Mouse (Mus musculus) left cerebral cortex, postnatal 14 days (tissue): Measurements from ENCODE around the gene Slc39a13. TPM values are rescaled to one million over a fixed set of nuclear protein-coding genes. Genes with fewer than 3 reads are reported as not detected.
"Not testable (repeated sequence)": the region's sequence is repeated elsewhere in the genome, so short reads cannot be mapped to it uniquely, and the experiment has no call there.

Experiments
- DNase-seq, 2 experiments: peaks; one replicate each; pipeline ENCODE4 v3.0.0; 2021 to 2022; ENCODE audit warnings: low spot score in 2 of 2, mixed read lengths in 1 of 2
- intact Hi-C: fragments of 180-260 bp; cut with DNase I; formaldehyde crosslinking; loops from one replicate; pipeline ENCODE4 v1.15.1; 2025
- total RNA-seq, 2 experiments: library from RNA; stranded (reverse); gene quantifications; 2 replicates each; pipeline ENCODE4 v1.2.3; 2021

Gene Slc39a13
- total RNA-seq, 2 experiments from 2014 or later = 26.2 to 32.9 TPM

- intact Hi-C loops = no loop called here
- DNase-seq = no peak
Measured at GRCm38 (mm10) chr2:91044727-91045126, 25.5 kb downstream of the Slc39a13 start.

- no peak for DNase-seq
- intact Hi-C loops = no loop called here
Measured at GRCm38 (mm10) chr2:91042651-91043398, 27.4 kb downstream of the Slc39a13 start.

- intact Hi-C loops = no loop called here
- DNase-seq = no peak
Measured at GRCm38 (mm10) chr2:91041786-91042185, 28.4 kb downstream of the Slc39a13 start.

- intact Hi-C loops = no loop called here
- DNase-seq = no peak
Measured at GRCm38 (mm10) chr2:91035385-91035784, 34.8 kb downstream of the Slc39a13 start, which contains the start of gene Rapsn. Gene Rapsn, plus strand, starts transcription at chr2:91035620.

GRCm38 (mm10) chr2:91033000-91033399, 37.2 kb downstream of the Slc39a13 start:
- no peak for DNase-seq

GRCm38 (mm10) chr2:91031216-91031615, 39.0 kb downstream of the Slc39a13 start:
- DNase-seq = no peak
- intact Hi-C loops = no loop called here

More at GRCm38 (mm10) chr2:91033000-91033399, 37.2 kb downstream of the Slc39a13 start:
- intact Hi-C loops = no loop called here

- intact Hi-C loops = no loop called here
Measured at GRCm38 (mm10) chr2:91027391-91028214, 42.6 kb downstream of the Slc39a13 start.

GRCm38 (mm10) chr2:91026491-91026890, 43.7 kb downstream of the Slc39a13 start:
- no peak for DNase-seq
- intact Hi-C loops = no loop called here

More at GRCm38 (mm10) chr2:91027391-91028214, 42.6 kb downstream of the Slc39a13 start:
- no peak for DNase-seq

GRCm38 (mm10) chr2:91025081-91025516, 45.1 kb downstream of the Slc39a13 start:
- intact Hi-C loops = no loop called here
- peak; percentile 52 to 79 for DNase-seq

- no peak for DNase-seq
- intact Hi-C loops = no loop called here
Measured at GRCm38 (mm10) chr2:91023956-91024355, 46.3 kb downstream of the Slc39a13 start.

- no peak for DNase-seq
- intact Hi-C loops = no loop called here
Measured at GRCm38 (mm10) chr2:91023131-91023530, 47.1 kb downstream of the Slc39a13 start.

- DNase-seq, intact Hi-C loops: not testable (repeated sequence)
Measured at GRCm38 (mm10) chr2:91022266-91022665, 48.0 kb downstream of the Slc39a13 start.

GRCm38 (mm10) chr2:91019911-91020310, 50.3 kb downstream of the Slc39a13 start:
- DNase-seq = no peak
- intact Hi-C loops = no loop called here

GRCm38 (mm10) chr2:91018061-91018788, 52.0 kb downstream of the Slc39a13 start:
- intact Hi-C loops = no loop called here
- DNase-seq = peak; percentile 39 to 67

- intact Hi-C loops = no loop called here
Measured at GRCm38 (mm10) chr2:91015386-91015785, 54.8 kb downstream of the Slc39a13 start.

GRCm38 (mm10) chr2:91013881-91014280, 56.3 kb downstream of the Slc39a13 start:
- DNase-seq = no peak
- intact Hi-C loops = no loop called here

More at GRCm38 (mm10) chr2:91015386-91015785, 54.8 kb downstream of the Slc39a13 start:
- no peak for DNase-seq
